ENCODE assay signal across 9 mouse cellular contexts in genomic region chr5:129590915-129591314, GRCm38 (mm10). TPM values are rescaled to one million over a fixed set of nuclear protein-coding genes. Genes with fewer than 3 reads are reported as not detected.
DNase-seq lines count a peak whose midpoint lies in the region; ATAC-seq lines count a peak whose summit lies in the region.
"Had no signal": no experiment of that assay in that cellular context is flagged by ENCODE, and none has a peak within 500 bp of the region (broad histone marks: within the 10 kb centered on the region; RNA-seq: fewer than 3 reads in every experiment).

No protein-coding gene starts in this region.

- H3K36me3 ChIP-seq in hindbrain, embryonic 13.5 days, result no peaks in the 10 kb centered on the region
- no peaks in the 10 kb centered on the region for H3K36me3 ChIP-seq in neural tube, embryonic 14.5 days (ENCODE audit: control insufficient read depth, insufficient read depth, low read length)
- H3K36me3 ChIP-seq: heart, embryonic 15.5 days had no signal

- 0 out of 2 replicates have a peak, but pooled peaks have one; percentile 21 for ATAC-seq in hindbrain, embryonic 13.5 days (ENCODE audit: low FRiP score)
- peak; percentile 19; the same call in 1 of the 2 replicates for ATAC-seq in neural tube, embryonic 14.5 days (ENCODE audit: low read depth)
- ATAC-seq in erythroblast, adult 5-6 weeks (replicated peaks; ENCODE audit: low FRiP score, poor library complexity, severe bottlenecking), result no peak

- peak overlapping the region; percentile 31 for H3K9ac ChIP-seq in hindbrain, embryonic 13.5 days
- peak overlapping the region; percentile 28; the same call in 1 of the 2 replicates for H3K9ac ChIP-seq in neural tube, embryonic 14.5 days (replicated peaks; ENCODE audit: low read depth, low read length)
- H3K9ac ChIP-seq: heart, embryonic 15.5 days had no signal

- peak; percentile 25 for DNase-seq in kidney, postnatal 10 days
- no peak for DNase-seq in kidney, adult 18-20 months
- DNase-seq in cerebellum, adult 9-10 months, result peak; percentile 63
- DNase-seq in spleen, postnatal 36 days (ENCODE audit: low spot score in 2 of 2), result no peak
- DNase-seq in c-Kit-positive CD71-positive TER-119-positive erythroid progenitor cells, embryonic 14.5 days (ENCODE audit: low spot score), result no peak

- H3K27ac ChIP-seq in hindbrain, embryonic 13.5 days, result no peak overlapping the region
- H3K27ac ChIP-seq in neural tube, embryonic 14.5 days (ENCODE audit: low read depth, low read length), result no peak overlapping the region
- H3K27ac ChIP-seq: heart, embryonic 15.5 days had no signal

- H3K9me3 ChIP-seq in hindbrain, embryonic 13.5 days, result no peaks in the 10 kb centered on the region
- H3K9me3 ChIP-seq in neural tube, embryonic 14.5 days (ENCODE audit: control insufficient read depth, low read length), result no peaks in the 10 kb centered on the region
- H3K9me3 ChIP-seq: heart, embryonic 15.5 days had no signal

- 6% methylated on average over 11 of the region's 11 CpGs for WGBS in hindbrain, embryonic 13.5 days
- 5% methylated on average over 11 of the region's 11 CpGs for WGBS in neural tube, embryonic 14.5 days

- H3K4me2 ChIP-seq in hindbrain, embryonic 13.5 days, result peak overlapping the region; percentile 7; the same call in 1 of the 2 replicates
- no peak overlapping the region for H3K4me2 ChIP-seq in neural tube, embryonic 14.5 days (ENCODE audit: low read depth, low read length)
- H3K4me2 ChIP-seq: heart, embryonic 15.5 days had no signal

- H3K4me1 ChIP-seq in hindbrain, embryonic 13.5 days (replicated peaks), result peaks cover 35% of the 10 kb centered on the region
- peaks cover 13% of the 10 kb centered on the region for H3K4me1 ChIP-seq in neural tube, embryonic 14.5 days (ENCODE audit: control insufficient read depth, insufficient read depth, low read length)

- no peak overlapping the region for H3K4me3 ChIP-seq in hindbrain, embryonic 13.5 days
- no peak overlapping the region for H3K4me3 ChIP-seq in neural tube, embryonic 14.5 days (ENCODE audit: low read depth, low read length)
- H3K4me3 ChIP-seq: heart, embryonic 15.5 days had no signal

- H3K27me3 ChIP-seq in hindbrain, embryonic 13.5 days, result no peaks in the 10 kb centered on the region
- no peaks in the 10 kb centered on the region for H3K27me3 ChIP-seq in neural tube, embryonic 14.5 days (ENCODE audit: control insufficient read depth, insufficient read depth, low read length)

RNA-seq across cellular contexts. Expression of gene Mmp17, which starts 6.9 kb away (rescaled TPM):
- 5.2 and 7.5 TPM in 2 replicates for polyA plus RNA-seq in hindbrain, embryonic 13.5 days (2015; fragmentation: Nextera tagmentation; extraction: Ambion mirVana)
- 7.5 and 7.7 TPM in 2 replicates for polyA plus RNA-seq in neural tube, embryonic 14.5 days (2014; fragmentation: Nextera tagmentation; extraction: Ambion mirVana)
- total RNA-seq in erythroblast, adult 5-6 weeks (2015; ENCODE audit: low replicate concordance), result 0.63 TPM in 1 of 2 replicates, not detected in the other
- total RNA-seq in erythroblast, adult 5-6 weeks (2017; ENCODE audit: low replicate concordance), result 0.43 TPM in 1 of 2 replicates, not detected in the other

Comparison
In these comparisons a context has a peak if more than half of its experiments do, and no peak if none do; other contexts are left out.
1. DNase-seq: peak in kidney, postnatal 10 days (single experiment) and cerebellum, adult 9-10 months (single experiment); none in kidney, adult 18-20 months (single experiment), spleen, postnatal 36 days (0 of 2) and c-Kit-positive CD71-positive TER-119-positive erythroid progenitor cells, embryonic 14.5 days (single experiment).